Mouse (Mus musculus) limb, embryonic 10.5 days (tissue): ENCODE measurements around the gene Ppie. TPM values are rescaled to one million over a fixed set of nuclear protein-coding genes. Genes with fewer than 3 reads are reported as not detected.
A peak's percentile ranks its signal among the peaks of the same experiment; 100 is the strongest.
"Not testable (repeated sequence)": the region's sequence is repeated elsewhere in the genome, so short reads cannot be mapped to it uniquely, and the experiment has no call there.

ENCODE experiments used
- DNase-seq: peaks from one replicate; pipeline ENCODE4 v3.0.0-alpha.2; 2017; ENCODE audit warnings: low spot score
- H3K27ac ChIP-seq: fragments of 300-500 bp; sonication (generic); 2 replicates; pipeline ENCODE4 v1.5.1; 2016; ENCODE audit warnings: mild to moderate bottlenecking
- H3K27me3 ChIP-seq: fragments of 300-500 bp; sonication (generic); 2 replicates; pipeline ENCODE4 v1.6.1; 2016; ENCODE audit warnings: low read depth, mild to moderate bottlenecking; ENCODE audit not compliant: poor library complexity, severe bottlenecking
- H3K36me3 ChIP-seq: fragments of 300-500 bp; sonication (generic); 2 replicates; pipeline ENCODE4 v1.6.1; 2016; ENCODE audit warnings: mild to moderate bottlenecking, moderate library complexity
- H3K4me1 ChIP-seq: fragments of 300-500 bp; sonication (generic); 2 replicates; pipeline ENCODE4 v1.6.1; 2016
- H3K4me3 ChIP-seq: fragments of 300-500 bp; sonication (generic); 2 replicates; pipeline ENCODE4 v1.5.1; 2016; ENCODE audit warnings: mild to moderate bottlenecking, moderate library complexity
- H3K9me3 ChIP-seq: fragments of 300-500 bp; sonication (generic); replicated peaks from 2 replicates; pipeline ENCODE4 v1.6.1; 2016; ENCODE audit warnings: mild to moderate bottlenecking
- WGBS: fragments of 180-500 bp; shearing (Covaris S2); methylation state at CpG from one replicate; pipeline ENCODE4 v1.1.7; 2016; 5-methylcytosine and 5-hydroxymethylcytosine counted together
- polyA plus RNA-seq: library from polyadenylated mRNA; unstranded; fragments of >200 nt; fragmentation: Nextera tagmentation; extraction: Ambion mirVana; gene quantifications from 2 replicates; pipeline ENCODE4 v1.2.1, GENCODE M21; 2016

The Ppie gene
- polyA plus RNA-seq, 1 experiment from 2014 or later: 133 TPM

DNA sequence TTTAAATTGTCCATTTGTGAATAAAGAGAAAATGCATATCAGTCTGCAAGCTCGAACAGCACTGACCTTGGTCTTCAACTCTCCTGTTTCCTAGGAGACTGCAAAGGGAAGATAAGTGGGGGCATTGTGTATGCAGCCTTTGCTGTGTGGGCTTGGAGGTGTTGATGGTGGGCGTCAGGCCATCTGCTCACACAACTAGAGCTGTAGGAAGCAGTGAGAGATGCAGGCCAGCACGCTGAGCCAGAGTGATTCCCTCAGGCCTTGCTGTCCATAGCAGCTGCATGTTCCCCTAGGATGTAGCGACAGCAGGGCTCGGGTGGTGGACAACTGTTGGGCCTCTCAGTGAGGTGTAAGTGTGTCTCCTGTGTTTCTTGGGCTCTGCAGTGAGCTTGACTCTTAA, 13.2 kb upstream of the Ppie start:
- 55% methylated on average over 5 of the region's 5 CpGs for WGBS

DNA sequence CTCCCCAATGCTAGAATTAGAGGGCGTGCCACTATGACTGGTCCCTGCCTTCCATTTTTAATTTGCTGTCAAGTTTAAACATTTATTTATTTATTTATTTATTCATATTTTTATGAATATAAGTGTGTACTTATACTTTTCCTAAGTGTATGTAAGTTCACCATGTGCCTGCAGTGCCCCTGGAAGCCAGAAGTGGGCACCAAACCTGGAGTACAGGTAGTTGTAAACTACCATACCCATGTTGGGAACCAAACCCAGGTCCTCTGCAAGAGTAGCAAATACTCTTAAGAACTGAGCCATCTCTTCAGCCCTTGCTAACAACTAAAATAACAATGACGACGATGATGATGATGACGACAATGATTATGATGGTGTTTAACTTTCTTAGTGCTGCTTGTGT, 12.3 kb upstream of the Ppie start:
- WGBS: 77% methylated on average over 4 of the region's 4 CpGs
- Histone ChIP-seq H3K4me1 (no peaks in the 10 kb centered on the region), H3K36me3 (no peaks in the 10 kb centered on the region), H3K9me3 (no peaks in the 10 kb centered on the region), H3K27ac (no peak overlapping the region), H3K27me3 (0 out of 2 replicates have a peak, but pooled peaks cover 6% of the 10 kb centered on the region), H3K4me3 (no peak overlapping the region)
- DNase-seq: no peak

More for the DNA sequence above, 13.2 kb upstream of the Ppie start:
- no peak for DNase-seq
- Histone ChIP-seq H3K4me1 (no peaks in the 10 kb centered on the region), H3K27ac (no peak overlapping the region), H3K27me3 (0 out of 2 replicates have a peak, but pooled peaks cover 6% of the 10 kb centered on the region), H3K36me3 (no peaks in the 10 kb centered on the region), H3K4me3 (no peak overlapping the region), H3K9me3 (no peaks in the 10 kb centered on the region)

DNA sequence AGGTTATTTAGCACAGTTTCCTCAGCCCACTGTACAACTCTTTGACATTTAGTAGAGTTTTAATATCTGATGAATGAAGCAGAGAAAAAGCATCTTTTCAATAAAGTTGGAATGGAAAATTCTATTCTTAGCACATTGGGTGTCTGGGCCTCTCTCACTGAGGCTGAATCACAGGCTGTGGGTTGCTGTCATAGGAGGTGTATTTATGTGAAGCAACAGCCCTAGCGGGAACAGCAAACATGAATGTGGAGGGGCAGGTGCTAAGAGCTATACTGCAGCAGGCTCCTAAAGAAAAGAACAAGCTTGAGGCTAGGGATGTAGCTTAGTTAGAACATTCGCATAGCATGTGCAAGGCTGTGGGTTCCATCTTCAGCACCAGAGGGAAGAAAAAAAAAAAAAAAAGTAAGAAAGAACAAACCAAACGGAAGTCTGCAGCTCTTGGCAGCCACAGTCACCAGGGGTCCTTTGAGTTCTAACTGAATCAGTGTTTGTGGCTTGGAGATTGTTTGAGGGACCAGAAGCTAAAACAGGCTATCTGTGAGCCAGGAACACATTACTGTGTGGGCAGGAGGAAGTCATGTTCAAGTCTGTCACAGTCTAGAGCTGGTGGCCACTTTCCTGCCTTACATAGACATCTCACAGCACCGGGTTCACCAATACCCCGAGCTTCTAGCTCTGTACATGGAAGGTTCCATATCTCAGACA, 7.8 kb upstream of the Ppie start:
- WGBS: 81% methylated on average over 5 of the region's 5 CpGs
- no peaks in the 10 kb centered on the region for H3K4me1 ChIP-seq
- no peaks in the 10 kb centered on the region for H3K9me3 ChIP-seq
- H3K27me3 ChIP-seq: no peaks in the 10 kb centered on the region
- no peaks in the 10 kb centered on the region for H3K36me3 ChIP-seq
- H3K4me3 ChIP-seq: no peak overlapping the region
- DNase-seq: no peak
- no peak overlapping the region for H3K27ac ChIP-seq

DNA sequence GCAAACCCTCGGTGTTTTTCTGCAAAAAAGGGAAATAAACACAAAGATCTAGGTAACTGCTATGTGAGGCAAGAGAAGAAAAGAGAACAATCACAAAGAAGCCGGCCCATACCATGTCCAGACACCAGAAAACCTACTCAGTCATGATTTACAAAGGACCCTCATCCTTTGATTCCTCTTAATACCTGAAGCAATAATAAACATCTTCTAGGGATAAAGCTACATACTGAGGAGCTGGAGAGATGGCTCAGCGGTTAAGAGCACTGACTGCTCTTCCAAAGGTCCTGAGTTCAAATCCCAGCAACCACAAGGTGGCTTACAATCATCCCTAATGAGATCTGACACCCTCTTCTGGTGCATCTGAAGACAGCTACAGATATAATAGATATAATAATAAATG, 2.2 kb downstream of the Ppie start:
- Histone ChIP-seq H3K4me3 (no peak overlapping the region), H3K4me1 (peaks cover 11% of the 10 kb centered on the region), H3K27me3 (no peaks in the 10 kb centered on the region), H3K36me3 (peaks cover 48% of the 10 kb centered on the region), H3K27ac (no peak overlapping the region), H3K9me3 (no peaks in the 10 kb centered on the region)
- DNase-seq: no peak
- WGBS: 85% methylated on average over 3 of the region's 3 CpGs

DNA sequence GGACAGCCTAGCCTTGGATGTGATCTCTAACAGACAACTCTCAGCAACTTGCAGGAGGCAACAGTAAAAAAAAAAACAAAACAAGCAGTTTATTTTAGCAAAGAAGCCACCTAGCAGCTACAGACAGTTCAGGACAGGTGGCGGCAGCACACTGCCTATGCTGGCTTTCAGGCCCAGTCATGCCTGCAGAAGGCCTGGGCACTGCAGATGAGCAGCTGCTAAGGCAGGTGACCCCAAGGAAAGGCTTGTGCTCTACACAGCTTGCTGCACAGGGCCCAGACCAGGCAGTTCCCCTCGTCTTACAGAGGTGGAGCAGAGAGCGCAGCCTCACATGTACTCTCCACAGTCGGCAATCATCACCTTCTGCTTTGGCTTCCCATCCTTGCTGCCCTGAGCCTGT, 12.7 kb downstream of the Ppie start:
- DNase-seq: no peak
- Histone ChIP-seq H3K36me3 (peaks cover 78% of the 10 kb centered on the region), H3K4me1 (no peaks in the 10 kb centered on the region), H3K9me3 (no peaks in the 10 kb centered on the region), H3K27me3 (no peaks in the 10 kb centered on the region), H3K27ac (no peak overlapping the region), H3K4me3 (no peak overlapping the region)
- 88% methylated on average over 4 of the region's 4 CpGs for WGBS

DNA sequence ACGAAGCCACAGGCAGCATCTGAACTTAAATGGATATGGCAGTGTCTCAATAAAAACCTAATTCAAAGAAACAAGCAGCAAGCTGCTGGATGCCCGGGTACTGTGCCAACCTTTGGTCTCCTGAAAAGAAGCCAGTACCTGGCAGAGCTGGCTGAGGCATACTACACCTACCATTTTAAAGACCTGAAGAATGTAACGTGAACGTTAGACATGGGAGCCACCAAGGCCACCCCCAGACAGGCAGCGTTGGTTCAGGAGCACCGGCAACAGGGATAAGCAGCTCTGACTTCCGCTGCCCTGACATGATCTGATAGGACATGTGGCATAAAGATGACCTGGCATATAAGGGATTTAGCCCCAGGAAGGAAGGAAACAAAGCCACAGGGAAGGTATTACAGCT, 13.1 kb downstream of the Ppie start:
- Histone ChIP-seq H3K27ac (no peak overlapping the region), H3K9me3 (no peaks in the 10 kb centered on the region), H3K36me3 (peaks cover 76% of the 10 kb centered on the region), H3K4me1 (no peaks in the 10 kb centered on the region), H3K27me3 (no peaks in the 10 kb centered on the region), H3K4me3 (no peak overlapping the region)
- no peak for DNase-seq
- WGBS: 93% methylated on average over 7 of the region's 7 CpGs

DNA sequence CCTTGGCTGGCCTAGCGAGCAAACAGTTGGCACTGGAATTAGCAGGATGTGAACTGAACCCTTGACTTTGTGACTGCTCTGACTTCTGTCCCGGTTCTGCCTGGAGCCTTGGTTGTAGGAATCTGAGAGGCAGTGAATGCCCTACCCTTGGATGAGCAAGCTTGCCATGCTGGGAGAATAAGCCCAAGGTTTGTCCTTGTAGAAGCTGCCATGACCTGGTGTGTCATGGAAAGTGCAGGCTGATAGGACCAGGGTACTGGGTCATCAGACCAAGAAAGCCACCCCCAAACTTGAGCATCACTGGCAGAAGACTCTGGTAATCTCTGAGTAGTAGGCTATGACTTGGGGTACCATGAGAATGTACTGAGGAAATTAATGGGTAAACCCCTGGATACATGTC, 18.5 kb downstream of the Ppie start:
- 88% methylated on average over 2 of the region's 2 CpGs for WGBS

DNA sequence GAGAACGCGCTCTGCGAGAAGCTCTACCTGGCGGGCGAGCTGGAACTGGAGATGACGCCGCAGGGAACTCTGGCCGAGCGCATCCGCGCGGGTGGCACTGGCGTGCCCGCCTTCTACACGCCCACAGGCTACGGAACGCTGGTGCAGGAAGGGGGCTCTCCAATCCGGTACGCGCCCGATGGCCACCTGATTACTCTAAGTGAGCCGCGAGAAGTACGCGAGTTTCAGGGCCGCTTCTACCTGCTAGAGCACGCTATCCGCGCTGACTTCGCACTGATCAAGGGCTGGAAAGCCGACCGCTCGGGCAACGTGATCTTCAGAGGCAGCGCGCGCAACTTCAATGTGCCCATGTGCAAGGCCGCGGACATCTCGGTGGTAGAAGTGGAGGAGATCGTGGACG, 23.1 kb downstream of the Ppie start:
- not testable (repeated sequence) for H3K9me3 ChIP-seq, H3K4me1 ChIP-seq, H3K36me3 ChIP-seq, H3K27ac ChIP-seq
- Histone ChIP-seq H3K4me3 (peak overlapping the region; percentile 44), H3K27me3 (peaks cover 40% of the 10 kb centered on the region)
- WGBS: 22% methylated on average over 24 of the region's 42 CpGs
- peak; percentile 48 for DNase-seq

More for the DNA sequence above, 18.5 kb downstream of the Ppie start:
- no peak overlapping the region for H3K27ac ChIP-seq
- peaks cover 25% of the 10 kb centered on the region for H3K36me3 ChIP-seq
- H3K4me1 ChIP-seq: no peaks in the 10 kb centered on the region; the same call in 1 of the 2 replicates
- H3K4me3 ChIP-seq: no peak overlapping the region
- peaks cover 16% of the 10 kb centered on the region for H3K27me3 ChIP-seq
- no peak for DNase-seq
- no peaks in the 10 kb centered on the region for H3K9me3 ChIP-seq

DNA sequence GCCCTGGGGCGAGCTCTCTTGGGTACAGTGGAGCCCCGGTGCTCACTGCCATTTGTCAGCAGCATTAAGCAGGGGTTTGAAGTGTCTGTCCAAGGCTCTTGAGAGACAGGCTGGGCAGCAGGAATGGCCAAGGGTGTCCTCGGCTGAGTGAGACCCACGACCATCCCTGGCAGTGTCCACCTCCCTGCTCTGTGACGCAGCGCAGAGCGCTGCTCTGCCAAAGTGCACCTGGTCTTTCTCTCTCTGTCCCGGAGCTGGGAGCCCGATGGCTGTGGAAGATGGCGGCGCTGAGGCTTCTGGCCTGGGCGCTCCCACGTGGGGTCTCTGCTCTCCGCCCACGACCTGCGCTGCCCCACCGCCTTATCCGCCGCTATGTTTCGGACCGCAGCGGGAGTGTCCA, 23.7 kb downstream of the Ppie start, which contains the start of gene Oxct2b:
Gene Oxct2b, plus strand, starts transcription at position 256 of the 400 bp plus-strand sequence.
- peaks cover 5% of the 10 kb centered on the region for H3K4me1 ChIP-seq
- no peaks in the 10 kb centered on the region for H3K9me3 ChIP-seq
- peak within 1 kb of the TSS; percentile 44; the same call in 1 of the 2 replicates for H3K27ac ChIP-seq
- H3K27me3 ChIP-seq: peaks cover 40% of the 10 kb centered on the region
- peak; percentile 63 for DNase-seq
- 6% methylated on average over 22 of the region's 22 CpGs for WGBS
- H3K36me3 ChIP-seq: no peaks in the 10 kb centered on the region
- H3K4me3 ChIP-seq: peak within 1 kb of the TSS; percentile 44

DNA sequence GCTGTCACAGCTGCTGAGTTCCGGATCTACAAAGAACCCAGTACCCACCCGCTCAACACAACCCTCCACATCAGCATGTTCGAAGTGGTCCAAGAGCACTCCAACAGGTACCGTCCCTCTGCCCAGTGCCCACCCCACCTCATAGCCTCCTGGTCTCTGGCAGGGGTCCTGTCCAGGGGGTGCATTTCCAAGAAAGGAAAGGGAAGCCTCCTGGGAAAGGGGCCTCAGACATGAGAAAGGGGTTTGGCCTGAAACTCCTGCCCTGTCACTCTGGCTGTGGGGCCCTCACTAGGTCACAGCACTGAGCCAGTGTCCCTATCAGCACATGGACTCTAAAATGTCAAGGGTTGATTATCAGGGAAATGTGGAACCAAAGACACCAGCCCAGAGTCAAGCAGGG, 25.1 kb downstream of the Ppie start:
- 91% methylated on average over 4 of the region's 4 CpGs for WGBS

DNA sequence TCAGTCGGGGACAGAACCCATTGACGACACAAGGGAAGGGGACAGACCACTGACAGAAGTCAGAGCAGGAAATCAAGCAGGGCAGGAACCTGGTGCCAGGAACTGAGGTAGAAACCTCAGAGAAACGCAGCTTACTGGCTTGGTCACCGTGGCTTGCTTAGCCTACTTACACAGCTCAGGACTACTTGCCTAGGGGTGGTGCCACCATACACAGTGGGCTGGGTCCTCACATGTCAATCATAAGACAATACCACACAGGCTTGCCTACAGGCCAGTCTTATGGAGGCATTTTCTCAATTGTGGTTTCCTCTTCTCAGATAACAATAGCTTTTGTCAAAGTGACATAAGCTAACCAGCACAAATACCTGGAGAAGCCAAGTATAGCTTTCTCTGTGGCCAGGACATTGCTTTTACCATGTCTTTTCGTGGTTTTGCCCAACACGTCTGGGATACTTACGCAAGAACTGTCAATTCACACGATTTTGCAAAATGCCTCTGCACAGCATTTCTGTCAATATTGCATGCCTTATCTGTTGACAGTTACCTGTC, 27.5 kb downstream of the Ppie start:
- H3K27ac ChIP-seq: no peak overlapping the region
- WGBS: 83% methylated on average over 8 of the region's 8 CpGs
- H3K9me3 ChIP-seq: no peaks in the 10 kb centered on the region
- DNase-seq: no peak
- H3K4me3 ChIP-seq: no peak overlapping the region
- H3K4me1 ChIP-seq: peaks cover 5% of the 10 kb centered on the region
- H3K27me3 ChIP-seq: peaks cover 50% of the 10 kb centered on the region
- H3K36me3 ChIP-seq: no peaks in the 10 kb centered on the region

More for the DNA sequence above, 25.1 kb downstream of the Ppie start:
- H3K4me3 ChIP-seq, H3K36me3 ChIP-seq, H3K27ac ChIP-seq, H3K9me3 ChIP-seq, H3K4me1 ChIP-seq, DNase-seq: not testable (repeated sequence)
- H3K27me3 ChIP-seq: peaks cover 40% of the 10 kb centered on the region

DNA sequence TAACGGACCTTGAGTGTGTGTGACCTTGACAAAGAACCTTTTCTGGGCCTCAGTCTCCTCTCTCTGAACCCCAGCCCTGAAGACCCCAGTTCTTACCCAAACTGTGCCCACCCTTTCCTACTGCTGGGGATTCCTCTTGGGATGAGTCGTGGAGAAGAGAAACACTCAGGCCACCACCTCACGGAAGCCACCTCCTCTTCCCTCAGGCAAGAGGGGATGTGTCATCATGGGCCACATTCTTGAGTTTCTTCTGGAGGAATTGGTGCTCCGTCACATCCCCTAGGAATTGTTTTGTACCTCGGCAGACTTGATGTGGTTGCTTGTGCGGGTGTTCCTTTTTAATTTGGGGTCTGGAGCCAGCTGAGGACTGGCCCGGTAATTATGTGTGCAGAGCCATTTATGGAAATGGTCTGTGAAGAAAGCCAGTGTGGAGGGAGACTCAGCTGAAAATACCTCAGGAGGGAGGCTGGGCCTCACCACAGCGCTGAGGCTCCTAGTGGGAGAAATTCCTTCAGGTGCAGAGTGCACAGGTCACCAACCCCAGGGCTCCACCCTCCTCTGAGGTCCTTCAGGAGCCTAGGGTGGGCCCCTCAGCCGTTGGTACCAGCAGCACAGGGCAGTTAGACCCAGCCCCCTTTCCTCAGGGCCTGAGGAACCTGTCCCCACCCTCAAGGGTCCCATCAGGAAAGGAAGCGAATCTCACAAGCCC, 28.3 kb downstream of the Ppie start:
- H3K4me3 ChIP-seq, H3K36me3 ChIP-seq, H3K4me1 ChIP-seq, DNase-seq, H3K27ac ChIP-seq, H3K9me3 ChIP-seq: not testable (repeated sequence)
- peaks cover 52% of the 10 kb centered on the region for H3K27me3 ChIP-seq
- 86% methylated on average over 10 of the region's 10 CpGs for WGBS

DNA sequence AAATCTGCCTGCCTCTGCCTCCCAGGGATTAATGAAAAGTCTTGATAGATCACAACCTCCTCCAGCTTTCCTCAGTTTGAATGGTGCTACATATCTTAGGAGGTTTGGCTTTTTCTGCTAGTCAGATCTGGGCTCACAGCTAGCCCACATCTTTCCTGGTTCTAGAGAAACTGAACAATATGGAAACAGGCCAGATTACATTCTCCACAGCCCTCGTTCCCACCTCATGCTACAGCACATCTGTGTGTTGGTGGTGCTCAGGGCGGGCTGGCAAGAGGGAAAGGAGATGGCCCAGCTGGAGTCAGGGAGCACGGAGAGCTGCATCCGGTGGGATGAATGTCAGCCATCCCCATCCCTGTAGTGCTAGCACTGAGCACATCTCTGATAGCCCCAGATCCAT, 29.0 kb downstream of the Ppie start:
- 0 out of 2 replicates have a peak, but pooled peaks cover under 1% of the 10 kb centered on the region for H3K4me1 ChIP-seq
- H3K36me3 ChIP-seq: no peaks in the 10 kb centered on the region
- no peaks in the 10 kb centered on the region for H3K9me3 ChIP-seq
- DNase-seq: no peak
- no peak overlapping the region for H3K27ac ChIP-seq
- WGBS: 92% methylated on average over 4 of the region's 4 CpGs
- H3K27me3 ChIP-seq: peaks cover 53% of the 10 kb centered on the region
- no peak overlapping the region for H3K4me3 ChIP-seq
